In genomic region chr10:122987671-122988128, GRCm38 (mm10) we compare ENCODE assay signal across 8 mouse cellular contexts.
A peak's percentile ranks its signal among the peaks of the same experiment; 100 is the strongest.
DNase-seq lines count a peak whose midpoint lies in the region; ATAC-seq lines count a peak whose summit lies in the region.

No protein-coding gene starts in this region.

- H3K4me1 ChIP-seq in forebrain, embryonic 13.5 days, result peaks cover 29% of the 10 kb centered on the region
- peaks cover 24% of the 10 kb centered on the region for H3K4me1 ChIP-seq in hindbrain, embryonic 12.5 days
- peaks cover 54% of the 10 kb centered on the region for H3K4me1 ChIP-seq in megakaryocyte, embryonic 14.5 days

- H3K4me2 ChIP-seq in forebrain, embryonic 13.5 days, result no peak overlapping the region
- H3K4me2 ChIP-seq in hindbrain, embryonic 12.5 days (replicated peaks), result peak overlapping the region; percentile 13; the same call in 1 of the 2 replicates

- no peak overlapping the region for H3K9ac ChIP-seq in forebrain, embryonic 13.5 days
- no peak overlapping the region for H3K9ac ChIP-seq in hindbrain, embryonic 12.5 days

- intact Hi-C loops in left cerebral cortex, postnatal 10 days (cut with DNase I), result loop anchor here (2.0 to 10.0 kb wide), 2 partner anchors 181 to 313 kb away; partner anchors contain the start of gene Ppm1h

- 30% methylated on average over 9 of the region's 9 CpGs for WGBS in forebrain, embryonic 13.5 days
- 25% methylated on average over 9 of the region's 9 CpGs for WGBS in hindbrain, embryonic 12.5 days

- H3K27ac ChIP-seq in forebrain, embryonic 13.5 days, result no peak overlapping the region
- 0 out of 2 replicates have a peak overlapping the region, but pooled peaks have one; percentile 2 for H3K27ac ChIP-seq in hindbrain, embryonic 12.5 days

- H3K36me3 ChIP-seq in forebrain, embryonic 13.5 days (ENCODE audit: poor library complexity, severe bottlenecking), result peaks cover 9% of the 10 kb centered on the region
- peaks cover 13% of the 10 kb centered on the region for H3K36me3 ChIP-seq in hindbrain, embryonic 12.5 days
- H3K36me3 ChIP-seq in megakaryocyte, embryonic 14.5 days (replicated peaks; ENCODE audit: low read length), result peaks cover 19% of the 10 kb centered on the region

- no peaks in the 10 kb centered on the region for H3K27me3 ChIP-seq in forebrain, embryonic 13.5 days
- no peaks in the 10 kb centered on the region for H3K27me3 ChIP-seq in hindbrain, embryonic 12.5 days
- no peaks in the 10 kb centered on the region for H3K27me3 ChIP-seq in megakaryocyte, embryonic 14.5 days (replicated peaks)

- DNase-seq in cerebellum, adult 18-20 months, result peak; percentile 38
- DNase-seq in c-Kit-negative CD71-positive TER-119-positive erythroid progenitor cells, embryonic 14.5 days (ENCODE audit: low read depth, low spot score), result peak; percentile 28
- peak; percentile 43 to 51 for DNase-seq in left cerebral cortex, postnatal 10 days (ENCODE audit: extremely low spot score in 1 of 2, low spot score in 2 of 2)
- peak; percentile 14 to 42 for DNase-seq in spleen, adult 18-20 months

- ATAC-seq in cerebellum, adult (ENCODE audit: insufficient number of reproducible peaks, low FRiP score, low TSS enrichment), result no peak
- 0 out of 2 replicates have a peak, but pooled peaks have one; percentile 13 for ATAC-seq in forebrain, embryonic 13.5 days
- no peak for ATAC-seq in hindbrain, embryonic 12.5 days (ENCODE audit: low FRiP score)

- H3K9me3 ChIP-seq in forebrain, embryonic 13.5 days (replicated peaks), result no peaks in the 10 kb centered on the region
- H3K9me3 ChIP-seq in hindbrain, embryonic 12.5 days (replicated peaks), result no peaks in the 10 kb centered on the region
- no peaks in the 10 kb centered on the region for H3K9me3 ChIP-seq in megakaryocyte, embryonic 14.5 days

- H3K4me3 ChIP-seq in forebrain, embryonic 13.5 days, result no peak overlapping the region
- no peak overlapping the region for H3K4me3 ChIP-seq in hindbrain, embryonic 12.5 days
- H3K4me3 ChIP-seq in megakaryocyte, embryonic 14.5 days (replicated peaks), result peak overlapping the region; percentile 88
